Mouse (Mus musculus): ENCODE measurements around the gene Ppp1cc. TPM values are rescaled to one million over a fixed set of nuclear protein-coding genes. Genes with fewer than 3 reads are reported as not detected.

Gene Ppp1cc
- polyA plus RNA-seq, 1 experiment = 73.9 TPM

DNA sequence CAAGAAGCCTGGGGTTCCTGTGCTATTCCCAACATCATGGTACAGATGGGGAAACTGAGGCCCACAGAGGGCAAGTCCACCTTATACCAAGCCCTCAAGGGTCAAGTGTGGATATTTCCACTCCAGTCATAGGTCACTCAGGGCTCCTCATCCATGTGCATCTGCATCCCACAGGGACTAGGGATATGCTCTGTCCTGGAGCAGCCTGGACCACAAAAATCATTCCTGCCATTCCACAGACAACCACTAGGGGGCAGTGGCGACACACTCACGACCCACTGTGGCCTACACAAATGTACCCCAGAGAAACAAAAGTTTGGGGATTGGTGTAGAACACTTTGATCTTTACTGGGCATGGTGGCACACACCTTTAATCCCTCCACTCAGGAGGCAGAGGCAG is 43.9 kb upstream of the Ppp1cc start:
- no peaks in the 10 kb centered on the region for H3K27me3 ChIP-seq (ENCODE audit: control insufficient read depth, insufficient read depth, low read length)
- H3K4me3 ChIP-seq (ENCODE audit: extremely low read depth, insufficient read depth, insufficient read length) = no peak overlapping the region
- DNase-seq (ENCODE audit: low read depth in 1 of 2, low spot score in 2 of 2) = peak in 1 of 2 experiments; percentile 51
- 0 out of 2 replicates have a peak, but pooled peaks cover 2% of the 10 kb centered on the region for H3K4me1 ChIP-seq (ENCODE audit: control insufficient read depth, insufficient read depth, insufficient read length)
- TF ChIP-seq CTCF (IDR thresholded peaks at IDR 0.05; ENCODE audit: extremely low read depth, insufficient read depth, insufficient read length, insufficient replicate concordance) (peak; percentile 77; the same call in 1 of the 2 replicates), POLR2A (IDR thresholded peaks at IDR 0.05; ENCODE audit: low read depth, low read length) (no peak)
- no peaks in the 10 kb centered on the region for H3K36me3 ChIP-seq (ENCODE audit: control insufficient read depth, insufficient read depth, low read length)
- no peak overlapping the region for H3K27ac ChIP-seq (ENCODE audit: insufficient read depth, low read length)
- WGBS = 0% methylated on average over 2 of the region's 2 CpGs

- no peak for DNase-seq (ENCODE audit: low read depth in 1 of 2, low spot score in 2 of 2)
- 94% methylated on average over 9 of the region's 9 CpGs for WGBS
- H3K27me3 ChIP-seq (ENCODE audit: control insufficient read depth, insufficient read depth, low read length) = no peaks in the 10 kb centered on the region
- H3K4me3 ChIP-seq (ENCODE audit: extremely low read depth, insufficient read depth, insufficient read length) = no peak overlapping the region
- H3K27ac ChIP-seq (ENCODE audit: insufficient read depth, low read length) = no peak overlapping the region
- no peaks in the 10 kb centered on the region for H3K4me1 ChIP-seq (ENCODE audit: control insufficient read depth, insufficient read depth, insufficient read length)
- no peaks in the 10 kb centered on the region for H3K36me3 ChIP-seq (ENCODE audit: control insufficient read depth, insufficient read depth, low read length)
- TF ChIP-seq CTCF (IDR thresholded peaks at IDR 0.05; ENCODE audit: extremely low read depth, insufficient read depth, insufficient read length, insufficient replicate concordance) (no peak), POLR2A (IDR thresholded peaks at IDR 0.05; ENCODE audit: low read depth, low read length) (no peak)
Observed at GRCm38 (mm10) chr5:122115266-122115763, 42.8 kb upstream of the Ppp1cc start.

- Histone ChIP-seq H3K4me3 (ENCODE audit: extremely low read depth, insufficient read depth, insufficient read length) (no peak overlapping the region), H3K4me1 (ENCODE audit: control insufficient read depth, insufficient read depth, insufficient read length) (no peaks in the 10 kb centered on the region), H3K27ac (ENCODE audit: insufficient read depth, low read length) (no peak overlapping the region), H3K36me3 (ENCODE audit: control insufficient read depth, insufficient read depth, low read length) (no peaks in the 10 kb centered on the region), H3K27me3 (ENCODE audit: control insufficient read depth, insufficient read depth, low read length) (no peaks in the 10 kb centered on the region)
- no peak for DNase-seq (ENCODE audit: low read depth in 1 of 2, low spot score in 2 of 2)
- TF ChIP-seq POLR2A (IDR thresholded peaks at IDR 0.05; ENCODE audit: low read depth, low read length) = no peak
- no peak for TF ChIP-seq CTCF (IDR thresholded peaks at IDR 0.05; ENCODE audit: extremely low read depth, insufficient read depth, insufficient read length, insufficient replicate concordance)
- 92% methylated on average over 6 of the region's 6 CpGs for WGBS
Observed at GRCm38 (mm10) chr5:122116243-122116642, 41.8 kb upstream of the Ppp1cc start.

GRCm38 (mm10) chr5:122125211-122125760 is 32.8 kb upstream of the Ppp1cc start:
- TF ChIP-seq POLR2A (IDR thresholded peaks at IDR 0.05; ENCODE audit: low read depth, low read length) (no peak), CTCF (IDR thresholded peaks at IDR 0.05; ENCODE audit: extremely low read depth, insufficient read depth, insufficient read length, insufficient replicate concordance) (no peak)
- no peak for DNase-seq (ENCODE audit: low read depth in 1 of 2, low spot score in 2 of 2)
- no peak overlapping the region for H3K27ac ChIP-seq (ENCODE audit: insufficient read depth, low read length)
- H3K4me1 ChIP-seq (ENCODE audit: control insufficient read depth, insufficient read depth, insufficient read length) = peaks cover 2% of the 10 kb centered on the region; the same call in 1 of the 2 replicates
- H3K36me3 ChIP-seq (ENCODE audit: control insufficient read depth, insufficient read depth, low read length) = no peaks in the 10 kb centered on the region
- no peak overlapping the region for H3K4me3 ChIP-seq (ENCODE audit: extremely low read depth, insufficient read depth, insufficient read length)
- H3K27me3 ChIP-seq (ENCODE audit: control insufficient read depth, insufficient read depth, low read length) = no peaks in the 10 kb centered on the region
- WGBS = 53% methylated on average over 8 of the region's 8 CpGs

DNA sequence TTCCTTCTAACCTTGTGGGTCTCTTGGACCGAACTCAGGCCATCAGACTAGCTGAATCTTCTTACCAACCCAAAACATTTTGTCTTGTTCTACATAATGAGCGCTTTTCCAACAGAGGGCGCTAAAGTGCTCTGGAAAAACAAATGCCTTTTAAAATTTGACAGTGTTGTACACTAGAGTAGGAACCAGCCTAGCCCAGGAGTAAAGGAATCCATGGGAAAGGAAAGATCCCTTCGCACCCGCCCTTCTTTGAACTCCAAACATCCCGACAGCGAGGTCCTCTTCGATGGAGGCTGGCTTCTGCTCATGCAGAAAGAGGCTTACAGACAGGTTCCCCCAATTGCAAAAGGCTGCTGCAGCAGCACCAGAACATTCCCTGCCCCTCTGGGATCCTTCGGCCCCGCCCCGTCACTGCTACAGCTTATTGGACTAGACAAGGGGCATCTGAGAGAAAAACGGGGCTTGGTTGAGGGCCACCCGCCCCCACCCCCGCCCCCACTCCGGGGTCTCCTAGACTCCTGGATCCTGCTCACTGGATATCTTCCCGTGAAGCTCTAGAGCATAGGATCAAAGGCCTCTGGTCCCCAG is 28.9 kb upstream of the Ppp1cc start:
- Histone ChIP-seq H3K36me3 (ENCODE audit: control insufficient read depth, insufficient read depth, low read length) (no peaks in the 10 kb centered on the region), H3K27me3 (ENCODE audit: control insufficient read depth, insufficient read depth, low read length) (no peaks in the 10 kb centered on the region), H3K27ac (ENCODE audit: insufficient read depth, low read length) (no peak overlapping the region), H3K4me1 (ENCODE audit: control insufficient read depth, insufficient read depth, insufficient read length) (peaks cover 8% of the 10 kb centered on the region; the same call in 1 of the 2 replicates), H3K4me3 (ENCODE audit: extremely low read depth, insufficient read depth, insufficient read length) (no peak overlapping the region)
- peak; percentile 61 to 71 for DNase-seq (ENCODE audit: low read depth in 1 of 2, low spot score in 2 of 2)
- WGBS = 37% methylated on average over 16 of the region's 16 CpGs
- no peak for TF ChIP-seq CTCF (IDR thresholded peaks at IDR 0.05; ENCODE audit: extremely low read depth, insufficient read depth, insufficient read length, insufficient replicate concordance)
- TF ChIP-seq POLR2A (IDR thresholded peaks at IDR 0.05; ENCODE audit: low read depth, low read length) = no peak

GRCm38 (mm10) chr5:122130341-122130998 is 27.6 kb upstream of the Ppp1cc start:
- no peak overlapping the region for H3K4me3 ChIP-seq (ENCODE audit: extremely low read depth, insufficient read depth, insufficient read length)
- no peaks in the 10 kb centered on the region for H3K36me3 ChIP-seq (ENCODE audit: control insufficient read depth, insufficient read depth, low read length)
- H3K27me3 ChIP-seq (ENCODE audit: control insufficient read depth, insufficient read depth, low read length) = no peaks in the 10 kb centered on the region
- TF ChIP-seq POLR2A (IDR thresholded peaks at IDR 0.05; ENCODE audit: low read depth, low read length) (no peak), CTCF (IDR thresholded peaks at IDR 0.05; ENCODE audit: extremely low read depth, insufficient read depth, insufficient read length, insufficient replicate concordance) (no peak)
- DNase-seq (ENCODE audit: low read depth in 1 of 2, low spot score in 2 of 2) = no peak
- peaks cover 8% of the 10 kb centered on the region; the same call in 1 of the 2 replicates for H3K4me1 ChIP-seq (ENCODE audit: control insufficient read depth, insufficient read depth, insufficient read length)
- WGBS = 61% methylated on average over 11 of the region's 11 CpGs
- H3K27ac ChIP-seq (ENCODE audit: insufficient read depth, low read length) = peak overlapping the region; percentile 54; the same call in 1 of the 2 replicates
